Mouse (Mus musculus) embryo, embryonic 10.5 days (tissue): ENCODE data around the gene Vmn2r3.
"Not testable (repeated sequence)": the region's sequence is repeated elsewhere in the genome, so short reads cannot be mapped to it uniquely, and the experiment has no call there.

Experiments
- DNase-seq: peaks from one replicate; pipeline ENCODE4 v3.0.0-alpha.2; 2015; ENCODE audit warnings: low spot score

Vmn2r3 gene

GRCm38 (mm10) chr3:64289609-64290008 is at the start of gene Vmn2r3:
TSS of gene Vmn2r3 (minus strand) at chr3:64289709.
- no peak for DNase-seq

- DNase-seq = no peak
Observed at GRCm38 (mm10) chr3:64332548-64332947, 43.0 kb upstream of the Vmn2r3 start.

DNA sequence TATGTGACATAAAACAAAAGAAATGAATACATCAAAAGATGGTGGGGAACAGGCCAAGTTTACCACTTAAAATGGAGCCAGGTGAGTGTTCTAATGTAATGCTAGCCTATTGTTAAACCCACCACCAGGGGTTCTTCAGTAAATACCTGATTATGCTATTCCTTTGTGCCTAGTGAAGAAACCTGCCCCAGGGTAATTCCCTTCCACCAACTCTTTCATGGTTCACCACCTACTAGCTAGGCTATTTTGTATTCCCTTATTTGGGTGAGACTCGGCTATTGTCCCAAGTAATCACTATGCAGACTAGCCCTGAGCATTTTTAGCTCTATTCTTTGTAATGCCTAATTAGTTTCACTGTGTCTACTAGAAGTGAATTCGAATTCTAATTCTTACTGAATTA is 32.3 kb upstream of the Vmn2r3 start:
- no peak for DNase-seq

- no peak for DNase-seq
Observed at GRCm38 (mm10) chr3:64306799-64307198, 17.3 kb upstream of the Vmn2r3 start.

DNA sequence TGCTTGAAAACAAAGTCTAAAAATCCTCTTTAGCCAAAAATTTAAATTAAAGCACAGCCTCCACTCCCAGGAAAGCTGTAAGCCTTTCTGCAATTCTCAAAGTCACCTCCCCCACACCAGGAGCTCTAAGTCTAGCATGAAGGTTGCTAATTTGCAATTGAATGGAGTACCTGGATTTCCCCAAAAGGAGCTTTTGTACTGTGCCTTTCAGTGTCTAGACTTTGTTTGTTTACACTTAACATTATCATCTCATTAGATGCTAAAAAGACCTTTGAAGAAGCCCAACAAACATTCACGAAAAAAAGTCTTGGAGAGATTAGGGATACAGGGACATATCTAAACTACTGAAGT is 23.8 kb downstream of the Vmn2r3 start:
- no peak for DNase-seq

DNA sequence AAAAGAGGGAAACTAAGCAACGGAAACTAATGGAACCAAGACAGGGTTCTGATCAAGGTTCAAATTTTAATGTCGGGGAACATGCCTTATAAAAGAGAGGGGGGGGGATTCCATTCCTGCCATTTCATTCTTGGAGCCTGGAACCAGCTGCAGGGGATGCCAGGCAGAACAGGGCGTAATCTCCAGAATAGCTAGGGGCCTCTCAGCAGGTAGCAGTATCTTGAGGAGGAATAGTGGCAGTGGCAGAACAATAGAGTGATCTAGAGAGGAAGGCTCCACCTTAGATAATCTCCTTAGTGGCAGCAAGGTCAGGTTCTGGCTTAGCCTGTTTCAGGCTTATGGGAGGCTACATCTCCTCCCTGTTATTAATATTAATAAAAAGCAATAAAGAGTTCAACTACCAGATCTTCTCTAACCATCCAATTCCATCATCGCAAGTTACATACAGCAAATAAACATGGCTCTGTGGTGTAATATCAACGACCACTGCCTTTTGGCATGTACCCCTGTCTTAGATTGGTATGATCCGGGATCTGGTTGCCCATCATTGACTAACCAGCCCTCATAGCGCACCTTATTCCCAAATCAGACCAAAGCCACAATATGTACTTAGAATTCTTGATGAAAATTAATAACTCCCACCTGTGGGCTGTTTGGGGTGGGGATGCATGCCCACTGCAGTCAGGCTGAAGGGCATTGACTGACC is 24.3 kb downstream of the Vmn2r3 start:
- DNase-seq = not testable (repeated sequence)

- no peak for DNase-seq
Observed at GRCm38 (mm10) chr3:64259582-64259981, 29.9 kb downstream of the Vmn2r3 start.

DNA sequence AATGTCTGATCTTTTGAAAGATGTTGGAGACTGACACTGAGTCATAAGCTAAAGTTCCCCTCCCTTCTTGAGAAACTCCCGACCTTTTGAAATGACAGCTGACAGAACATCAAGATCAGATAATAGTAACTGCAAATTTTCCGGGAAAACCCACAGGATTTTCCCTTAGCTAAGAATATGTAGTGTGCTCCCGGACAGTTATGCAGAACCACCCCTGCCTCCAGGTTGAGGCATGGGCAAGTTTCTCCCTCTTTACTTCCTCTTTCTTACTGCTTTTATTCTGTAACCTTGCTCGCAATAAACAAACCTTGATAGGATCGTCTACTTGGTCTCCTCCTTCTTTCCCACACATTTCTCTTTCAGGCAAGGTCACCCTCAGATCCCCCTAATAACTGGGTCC is 37.9 kb downstream of the Vmn2r3 start:
- DNase-seq = no peak

DNA sequence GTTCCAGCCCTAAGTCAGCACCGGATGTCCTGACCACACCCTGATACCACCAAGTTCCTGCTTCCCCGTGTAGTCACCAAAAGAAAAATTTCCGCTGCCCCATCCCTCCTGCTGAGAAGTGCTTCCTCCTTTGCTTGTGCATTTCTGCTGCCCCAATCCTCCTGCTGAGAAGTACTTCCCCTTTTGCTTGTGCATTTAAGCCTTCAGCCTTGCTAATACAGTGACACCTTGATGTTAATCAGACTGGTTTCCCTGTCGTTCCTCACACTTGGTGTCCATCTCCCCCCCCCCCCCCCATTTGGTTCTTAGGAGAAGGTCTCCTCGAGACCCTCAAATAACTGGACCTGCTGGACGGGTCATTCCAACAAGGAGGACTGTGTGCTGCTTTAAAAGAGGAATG is 39.0 kb downstream of the Vmn2r3 start:
- not testable (repeated sequence) for DNase-seq

DNA sequence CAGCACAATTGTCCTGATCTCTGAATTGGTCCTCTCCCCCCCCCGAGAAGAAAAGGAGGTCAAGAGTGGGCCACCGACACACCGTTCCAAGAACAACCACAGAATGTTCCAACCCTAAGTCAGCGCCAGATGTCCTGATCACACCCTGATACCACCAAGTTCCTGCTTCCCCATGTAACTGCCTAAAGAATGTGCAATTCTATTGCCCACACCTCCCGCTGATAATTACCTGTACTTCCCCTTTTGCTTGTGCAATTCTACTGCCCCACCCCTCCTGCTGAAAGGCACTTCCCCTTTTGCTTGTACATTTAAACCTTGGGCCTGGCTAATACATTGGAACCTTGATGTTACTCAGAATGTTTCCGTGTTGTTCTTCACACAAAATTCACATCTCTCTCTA is 54.0 kb downstream of the Vmn2r3 start:
- not testable (repeated sequence) for DNase-seq

DNA sequence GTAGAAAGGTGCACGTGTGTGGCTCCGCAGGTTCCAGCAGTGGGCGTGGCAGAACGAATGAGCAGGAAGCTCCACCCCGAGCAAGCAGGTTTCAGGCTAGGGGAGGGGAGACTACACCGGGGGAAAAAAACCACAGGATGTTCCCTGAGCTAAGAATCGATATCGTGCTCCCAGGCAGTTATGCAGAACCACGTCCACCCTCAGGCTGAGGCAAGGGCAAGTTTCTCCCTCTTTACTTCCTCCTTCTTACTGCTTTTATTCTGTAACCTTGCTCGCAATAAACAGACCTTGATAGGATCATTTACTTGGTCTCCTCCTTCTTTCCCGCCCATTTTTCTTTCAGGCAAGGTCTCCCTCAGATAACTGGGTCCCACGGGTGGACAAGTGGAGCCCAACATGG is 55.9 kb downstream of the Vmn2r3 start:
- not testable (repeated sequence) for DNase-seq

DNA sequence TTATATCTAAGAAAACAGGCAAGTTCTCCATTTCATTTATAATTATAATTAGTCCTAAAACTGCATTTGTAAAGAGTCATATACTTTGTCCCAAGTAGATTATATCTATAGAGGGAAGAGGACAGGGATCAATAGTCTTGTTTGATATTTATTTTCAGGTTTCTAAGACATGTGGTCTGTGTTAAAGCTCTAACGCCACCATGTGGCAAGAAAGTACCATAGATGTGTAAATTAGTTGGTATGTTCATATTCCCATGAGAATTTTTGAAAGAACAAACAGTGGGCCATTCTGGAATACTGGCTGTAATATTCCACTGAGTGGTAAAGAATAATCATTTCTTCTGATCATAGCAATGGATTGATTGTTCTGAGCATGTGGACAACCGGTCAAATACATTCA is 62.3 kb downstream of the Vmn2r3 start:
- peak; percentile 20 for DNase-seq
